Mouse (Mus musculus): ENCODE measurements around the gene Slc16a13.

DNA sequence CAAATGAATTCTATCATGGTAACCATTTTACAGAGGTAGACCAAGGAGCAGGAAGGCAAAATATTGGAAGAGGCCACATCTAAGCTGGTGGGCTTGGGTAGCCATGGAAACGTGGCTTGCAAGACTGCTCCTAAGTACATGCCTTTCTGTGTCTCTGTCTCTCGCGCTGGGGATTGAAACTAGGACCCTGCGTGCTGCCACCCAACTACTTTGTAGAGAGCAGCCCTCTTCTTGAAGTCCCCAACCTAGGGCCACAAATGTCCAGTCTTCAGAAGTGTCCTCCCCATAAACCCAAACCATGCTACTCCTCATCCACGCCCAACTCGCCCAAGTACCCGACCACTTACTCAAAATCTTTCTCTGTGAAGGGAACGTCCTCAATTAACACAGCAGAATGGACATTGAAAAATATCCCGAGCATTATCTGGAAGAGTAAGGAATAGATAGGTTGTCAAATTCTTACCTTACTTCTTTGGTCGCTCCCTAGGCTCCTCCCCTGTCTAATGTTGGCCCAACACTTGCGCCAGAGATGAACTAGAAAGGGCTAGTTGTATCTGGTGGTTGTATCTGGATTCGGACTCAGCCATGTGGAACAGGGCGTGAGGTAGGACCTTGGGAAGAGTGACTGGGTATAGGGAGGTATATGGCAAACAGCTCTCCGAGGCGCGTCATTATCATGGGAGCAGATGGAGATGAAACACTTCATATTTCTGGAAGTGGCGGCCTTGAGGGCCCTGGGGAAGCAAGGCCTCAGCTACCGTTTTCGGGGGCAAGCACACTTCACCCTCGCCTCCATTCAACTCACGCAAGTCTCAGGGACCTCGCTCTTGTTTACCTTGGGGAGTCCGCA is 18.0 kb upstream of the Slc16a13 start:
- TF ChIP-seq POLR2A (IDR thresholded peaks at IDR 0.05; ENCODE audit: extremely low read depth, insufficient read depth, low read length) (no peak), CTCF (IDR thresholded peaks at IDR 0.05; ENCODE audit: low read depth, low read length) (no peak)
